Mouse (Mus musculus): Measurements from ENCODE around the gene Stxbp5. TPM values are rescaled to one million over a fixed set of nuclear protein-coding genes. Genes with fewer than 3 reads are reported as not detected.

Stxbp5 gene
- total RNA-seq, 2 experiments from 2014 or later = 51.3 to 55.8 TPM

- ATAC-seq (replicated peaks; ENCODE audit: poor library complexity, severe bottlenecking) = no peak
Measured at GRCm38 (mm10) chr10:9763831-9764230, 137.0 kb downstream of the Stxbp5 start.

- ATAC-seq (replicated peaks; ENCODE audit: poor library complexity, severe bottlenecking) = no peak
Measured at GRCm38 (mm10) chr10:9760264-9760663, 140.6 kb downstream of the Stxbp5 start.

GRCm38 (mm10) chr10:9756546-9756945, 144.3 kb downstream of the Stxbp5 start:
- ATAC-seq (replicated peaks; ENCODE audit: poor library complexity, severe bottlenecking) = no peak

GRCm38 (mm10) chr10:9754893-9755541, 145.9 kb downstream of the Stxbp5 start:
- ATAC-seq (replicated peaks; ENCODE audit: poor library complexity, severe bottlenecking) = no peak; the same call in 1 of the 2 replicates

GRCm38 (mm10) chr10:9733861-9734260, 167.0 kb downstream of the Stxbp5 start:
- no peak for ATAC-seq (replicated peaks; ENCODE audit: poor library complexity, severe bottlenecking)

- ATAC-seq (replicated peaks; ENCODE audit: poor library complexity, severe bottlenecking) = no peak
Measured at GRCm38 (mm10) chr10:9732065-9732749, 168.7 kb downstream of the Stxbp5 start.

- ATAC-seq (replicated peaks; ENCODE audit: poor library complexity, severe bottlenecking) = no peak
Measured at GRCm38 (mm10) chr10:9722519-9723303, 178.2 kb downstream of the Stxbp5 start.

- ATAC-seq (replicated peaks; ENCODE audit: poor library complexity, severe bottlenecking) = no peak
Measured at GRCm38 (mm10) chr10:9720027-9720426, 180.9 kb downstream of the Stxbp5 start.

- ATAC-seq (replicated peaks; ENCODE audit: poor library complexity, severe bottlenecking) = no peak
Measured at GRCm38 (mm10) chr10:9718086-9718485, 182.8 kb downstream of the Stxbp5 start.

Other genes starting within 250 kb of the Stxbp5 start
- not detected in 2 replicates for gene Samd5, start 225.9 kb downstream of the Stxbp5 start, total RNA-seq (2014; fragmentation: Nextera tagmentation)
- gene Samd5, start 225.9 kb downstream of the Stxbp5 start, total RNA-seq (2017) = not detected in 2 replicates

Measured in granulocyte monocyte progenitor cell, adult 5-6 weeks (primary cell).